Mouse (Mus musculus) stomach, embryonic 16.5 days (tissue): ENCODE measurements at regions not wholly inside any gene's neighbourhood (a gene's known extent, or its start where the extent isn't known, plus 50 kb on each side); places are given as distances from the start of the nearest gene placed in this dataset.

ENCODE experiments used
- ATAC-seq: fragments of 200-750 bp; cut with Nextera tagmentation; 2 replicates; pipeline ENCODE4 v1.8.0; 2017; ENCODE audit warnings: moderate number of reproducible peaks, moderate TSS enrichment; ENCODE audit not compliant: insufficient read depth, low FRiP score
- H3K27ac ChIP-seq: fragments of 300-500 bp; sonication (generic); 2 replicates; pipeline ENCODE4 v1.5.1; 2014; ENCODE audit warnings: low read length
- H3K27me3 ChIP-seq: fragments of 300-500 bp; sonication (generic); 2 replicates; pipeline ENCODE4 v1.6.1; 2014; ENCODE audit warnings: low read length, control low read depth, mixed read lengths; ENCODE audit not compliant: control insufficient read depth, insufficient read depth
- H3K36me3 ChIP-seq: fragments of 300-500 bp; sonication (generic); 2 replicates; pipeline ENCODE4 v1.6.1; 2014; ENCODE audit warnings: low read length; ENCODE audit not compliant: control insufficient read depth, insufficient read depth
- H3K4me1 ChIP-seq: fragments of 300-500 bp; sonication (generic); 2 replicates; pipeline ENCODE4 v1.6.1; 2014; ENCODE audit warnings: low read length, control low read depth, mixed read lengths; ENCODE audit not compliant: control insufficient read depth, insufficient read depth
- H3K4me2 ChIP-seq: fragments of 300-500 bp; sonication (generic); 2 replicates; pipeline ENCODE4 v1.6.1; 2014; ENCODE audit warnings: low read depth, low read length, mixed read lengths
- H3K4me3 ChIP-seq: fragments of 300-500 bp; sonication (generic); replicated peaks from 2 replicates; pipeline ENCODE4 v1.5.1; 2014; ENCODE audit warnings: mild to moderate bottlenecking, low read length
- H3K9ac ChIP-seq: fragments of 300-500 bp; sonication (generic); 2 replicates; pipeline ENCODE4 v1.6.1; 2014; ENCODE audit warnings: low read length
- H3K9me3 ChIP-seq: fragments of 300-500 bp; sonication (generic); replicated peaks from 2 replicates; pipeline ENCODE4 v1.6.1; 2016; ENCODE audit warnings: low read length, control low read depth; ENCODE audit not compliant: control insufficient read depth
- WGBS: fragments of 180-500 bp; shearing (Covaris S2); extraction: QIAGEN DNeasy Blood & Tissue Kit; methylation state at CpG from one replicate; pipeline ENCODE4 v1.1.7; 2014; 5-methylcytosine and 5-hydroxymethylcytosine counted together

DNA sequence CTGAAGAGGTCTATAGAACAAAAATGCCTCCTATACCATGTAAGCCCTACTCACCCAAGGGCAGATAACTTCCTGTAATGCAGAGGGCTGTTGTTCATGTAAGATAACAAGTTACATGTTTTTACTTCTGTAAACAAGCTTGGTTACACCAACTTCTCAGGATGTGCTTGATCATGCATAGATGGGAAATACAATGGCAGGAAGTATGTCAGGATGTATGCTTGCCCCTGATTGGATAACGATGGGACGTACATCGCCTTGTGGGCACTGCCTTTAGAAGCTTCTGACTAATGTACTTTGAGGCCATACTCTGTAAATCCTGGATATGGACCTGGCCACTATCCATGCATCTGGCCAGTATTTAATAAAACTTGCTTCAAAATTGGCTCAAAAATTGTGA is 69.2 kb upstream of the Pde3b start:
- no peak for ATAC-seq
- Histone ChIP-seq H3K36me3 (no peaks in the 10 kb centered on the region), H3K4me2 (no peak overlapping the region), H3K4me3 (no peak overlapping the region), H3K27ac (no peak overlapping the region), H3K27me3 (no peaks in the 10 kb centered on the region), H3K9ac (no peak overlapping the region), H3K9me3 (no peaks in the 10 kb centered on the region), H3K4me1 (no peaks in the 10 kb centered on the region)
- 88% methylated on average over 3 of the region's 3 CpGs for WGBS

- Histone ChIP-seq H3K4me3 (no peak overlapping the region), H3K36me3 (no peaks in the 10 kb centered on the region), H3K27ac (no peak overlapping the region), H3K9me3 (no peaks in the 10 kb centered on the region), H3K4me2 (no peak overlapping the region), H3K4me1 (no peaks in the 10 kb centered on the region), H3K9ac (no peak overlapping the region), H3K27me3 (no peaks in the 10 kb centered on the region)
- WGBS, result 78% methylated on average over 4 of the region's 4 CpGs
- no peak for ATAC-seq
These were observed 68.1 kb upstream of the Pde3b start for GRCm38 (mm10) chr7:114347006-114347405.

DNA sequence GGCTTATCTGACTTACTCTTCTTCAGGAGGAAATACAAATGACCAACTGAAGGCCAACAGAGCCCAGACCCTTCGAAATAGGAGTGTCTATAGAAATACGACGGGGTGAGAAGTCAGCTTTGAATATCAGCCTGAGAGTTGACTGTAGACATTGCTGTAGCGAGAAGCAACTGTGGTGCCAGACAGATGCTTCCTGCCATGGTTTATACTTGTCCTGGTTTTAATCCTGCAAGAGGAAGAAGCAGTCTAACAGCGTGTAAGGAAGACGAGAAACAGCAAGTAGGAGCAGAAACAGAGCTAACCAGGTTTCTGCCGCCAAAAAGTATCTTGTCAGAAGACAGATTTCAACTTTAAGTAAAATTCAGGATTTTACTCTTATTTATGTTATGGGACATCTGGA is 64.1 kb upstream of the Pde3b start:
- Histone ChIP-seq H3K4me1 (no peaks in the 10 kb centered on the region), H3K9ac (no peak overlapping the region), H3K36me3 (no peaks in the 10 kb centered on the region), H3K4me2 (no peak overlapping the region), H3K27ac (no peak overlapping the region), H3K4me3 (no peak overlapping the region), H3K9me3 (no peaks in the 10 kb centered on the region), H3K27me3 (no peaks in the 10 kb centered on the region)
- 50% methylated on average over 7 of the region's 7 CpGs for WGBS
- no peak for ATAC-seq

- no peak overlapping the region for H3K4me3 ChIP-seq
- ATAC-seq, result no peak
- H3K4me2 ChIP-seq, result no peak overlapping the region
- H3K9me3 ChIP-seq, result no peaks in the 10 kb centered on the region
- H3K4me1 ChIP-seq, result no peaks in the 10 kb centered on the region
- no peaks in the 10 kb centered on the region for H3K27me3 ChIP-seq
- no peak overlapping the region for H3K27ac ChIP-seq
- H3K9ac ChIP-seq, result no peak overlapping the region
- 70% methylated on average over 2 of the region's 2 CpGs for WGBS
- no peaks in the 10 kb centered on the region for H3K36me3 ChIP-seq
These were observed 58.7 kb upstream of the Pde3b start for GRCm38 (mm10) chr7:114356381-114356780.

- no peak overlapping the region for H3K4me3 ChIP-seq
- 90% methylated on average over 1 of the region's 1 CpGs for WGBS
- no peak for ATAC-seq
These were observed 52.9 kb upstream of the Pde3b start for GRCm38 (mm10) chr7:114362166-114362565.

GRCm38 (mm10) chr7:114364041-114364440 is 51.0 kb upstream of the Pde3b start:
- Histone ChIP-seq H3K9ac (no peak overlapping the region), H3K9me3 (no peaks in the 10 kb centered on the region), H3K4me1 (no peaks in the 10 kb centered on the region), H3K4me2 (no peak overlapping the region), H3K27me3 (no peaks in the 10 kb centered on the region), H3K4me3 (no peak overlapping the region), H3K27ac (no peak overlapping the region; the same call in 1 of the 2 replicates), H3K36me3 (no peaks in the 10 kb centered on the region)
- ATAC-seq, result peak; percentile 73; the same call in 1 of the 2 replicates
- 18% methylated on average over 1 of the region's 1 CpGs for WGBS

More at GRCm38 (mm10) chr7:114362166-114362565, 52.9 kb upstream of the Pde3b start:
- Histone ChIP-seq H3K27me3 (no peaks in the 10 kb centered on the region), H3K27ac (no peak overlapping the region), H3K9ac (no peak overlapping the region), H3K4me2 (no peak overlapping the region), H3K36me3 (no peaks in the 10 kb centered on the region), H3K9me3 (no peaks in the 10 kb centered on the region), H3K4me1 (no peaks in the 10 kb centered on the region)
